Mouse (Mus musculus) neural tube, embryonic 11.5 days (tissue): ENCODE data around the gene Il17rb. TPM values are rescaled to one million over a fixed set of nuclear protein-coding genes. Genes with fewer than 3 reads are reported as not detected.

ENCODE experiments used
- ATAC-seq: fragments of 200-750 bp; cut with Nextera tagmentation; 2 replicates; pipeline ENCODE4 v1.8.0; 2017; ENCODE audit warnings: moderate number of reproducible peaks, mild to moderate bottlenecking, moderate TSS enrichment, moderate library complexity; ENCODE audit not compliant: insufficient read depth, low FRiP score, low TSS enrichment
- DNase-seq: peaks from one replicate; pipeline ENCODE4 v3.0.0-alpha.2; 2015; ENCODE audit warnings: low spot score
- H3K27ac ChIP-seq: fragments of 300-500 bp; sonication (generic); 2 replicates; pipeline ENCODE4 v1.5.1; 2014; ENCODE audit warnings: low read depth, mild to moderate bottlenecking, low read length
- H3K27me3 ChIP-seq: fragments of 300-500 bp; sonication (generic); 2 replicates; pipeline ENCODE4 v1.6.1; 2014; ENCODE audit warnings: mild to moderate bottlenecking, low read length, mixed read lengths; ENCODE audit not compliant: control insufficient read depth, insufficient read depth
- H3K36me3 ChIP-seq: fragments of 300-500 bp; sonication (generic); 2 replicates; pipeline ENCODE4 v1.6.1; 2014; ENCODE audit warnings: mild to moderate bottlenecking, low read length, moderate library complexity, mixed read lengths; ENCODE audit not compliant: control insufficient read depth, insufficient read depth
- H3K4me1 ChIP-seq: fragments of 300-500 bp; sonication (generic); 2 replicates; pipeline ENCODE4 v1.6.1; 2014; ENCODE audit warnings: low read length, mixed read lengths; ENCODE audit not compliant: control insufficient read depth, insufficient read depth
- H3K4me2 ChIP-seq: fragments of 300-500 bp; sonication (generic); 2 replicates; pipeline ENCODE4 v1.6.1; 2014; ENCODE audit warnings: low read depth, mild to moderate bottlenecking, moderate library complexity
- H3K4me3 ChIP-seq: fragments of 300-500 bp; sonication (generic); 2 replicates; pipeline ENCODE4 v1.5.1; 2014; ENCODE audit warnings: low read depth, low read length
- H3K9ac ChIP-seq: fragments of 300-500 bp; sonication (generic); 2 replicates; pipeline ENCODE4 v1.6.1; 2014; ENCODE audit warnings: mild to moderate bottlenecking, low read length
- H3K9me3 ChIP-seq: fragments of 300-500 bp; sonication (generic); 2 replicates; pipeline ENCODE4 v1.6.1; 2016; ENCODE audit warnings: low read length; ENCODE audit not compliant: control insufficient read depth
- WGBS: fragments of 180-500 bp; shearing (Covaris S2); extraction: QIAGEN DNeasy Blood & Tissue Kit; methylation state at CpG from one replicate; pipeline ENCODE4 v1.1.7; 2014; 5-methylcytosine and 5-hydroxymethylcytosine counted together
- polyA plus RNA-seq: library from polyadenylated mRNA; unstranded; fragments of >200 nt; fragmentation: Nextera tagmentation; extraction: Ambion mirVana; gene quantifications from 2 replicates; pipeline ENCODE4 v1.2.1, GENCODE M21; 2014

Il17rb gene
- polyA plus RNA-seq, 1 experiment from 2014 or later, result 0.85 TPM

- 89% methylated on average over 7 of the region's 7 CpGs for WGBS
- no peaks in the 10 kb centered on the region for H3K4me1 ChIP-seq
- no peaks in the 10 kb centered on the region for H3K9me3 ChIP-seq
- H3K9ac ChIP-seq, result no peak overlapping the region
- DNase-seq, result no peak
- no peak for ATAC-seq
- H3K27me3 ChIP-seq, result no peaks in the 10 kb centered on the region
- H3K27ac ChIP-seq, result no peak overlapping the region
- no peak overlapping the region for H3K4me3 ChIP-seq
- H3K36me3 ChIP-seq, result no peaks in the 10 kb centered on the region
- no peak overlapping the region for H3K4me2 ChIP-seq
Observed at GRCm38 (mm10) chr14:30043356-30043940, 34.8 kb upstream of the Il17rb start.

GRCm38 (mm10) chr14:30041836-30042235 is 33.1 kb upstream of the Il17rb start:
- H3K36me3 ChIP-seq, result no peaks in the 10 kb centered on the region
- H3K4me2 ChIP-seq, result no peak overlapping the region
- ATAC-seq, result no peak

GRCm38 (mm10) chr14:30039413-30039812 is 30.7 kb upstream of the Il17rb start:
- Histone ChIP-seq H3K4me2 (no peak overlapping the region), H3K4me1 (no peaks in the 10 kb centered on the region), H3K27me3 (no peaks in the 10 kb centered on the region), H3K27ac (no peak overlapping the region), H3K4me3 (no peak overlapping the region), H3K9me3 (no peaks in the 10 kb centered on the region), H3K9ac (no peak overlapping the region), H3K36me3 (no peaks in the 10 kb centered on the region)
- 88% methylated on average over 4 of the region's 4 CpGs for WGBS
- no peak for ATAC-seq
- no peak for DNase-seq

More at GRCm38 (mm10) chr14:30041836-30042235, 33.1 kb upstream of the Il17rb start:
- H3K4me1 ChIP-seq, result no peaks in the 10 kb centered on the region
- no peak overlapping the region for H3K27ac ChIP-seq
- no peaks in the 10 kb centered on the region for H3K9me3 ChIP-seq
- DNase-seq, result no peak
- no peak overlapping the region for H3K4me3 ChIP-seq
- no peaks in the 10 kb centered on the region for H3K27me3 ChIP-seq
- WGBS, result 84% methylated on average over 9 of the region's 9 CpGs
- H3K9ac ChIP-seq, result no peak overlapping the region

GRCm38 (mm10) chr14:30038431-30038830 is 29.7 kb upstream of the Il17rb start:
- H3K9ac ChIP-seq, result no peak overlapping the region
- WGBS, result 87% methylated on average over 18 of the region's 18 CpGs
- no peak overlapping the region for H3K27ac ChIP-seq
- ATAC-seq, result no peak
- H3K36me3 ChIP-seq, result no peaks in the 10 kb centered on the region
- H3K4me2 ChIP-seq, result no peak overlapping the region
- H3K27me3 ChIP-seq, result no peaks in the 10 kb centered on the region
- H3K4me3 ChIP-seq, result no peak overlapping the region
- no peaks in the 10 kb centered on the region for H3K9me3 ChIP-seq
- DNase-seq, result no peak
- no peaks in the 10 kb centered on the region for H3K4me1 ChIP-seq

GRCm38 (mm10) chr14:30033405-30033804 is 24.7 kb upstream of the Il17rb start:
- H3K9ac ChIP-seq, result no peak overlapping the region
- no peak overlapping the region for H3K27ac ChIP-seq
- no peaks in the 10 kb centered on the region for H3K27me3 ChIP-seq
- no peaks in the 10 kb centered on the region for H3K36me3 ChIP-seq
- H3K4me3 ChIP-seq, result no peak overlapping the region
- no peak for ATAC-seq
- WGBS, result 73% methylated on average over 8 of the region's 8 CpGs
- H3K4me1 ChIP-seq, result no peaks in the 10 kb centered on the region
- no peak overlapping the region for H3K4me2 ChIP-seq
- DNase-seq, result no peak
- H3K9me3 ChIP-seq, result no peaks in the 10 kb centered on the region

GRCm38 (mm10) chr14:30027378-30027777 is 18.7 kb upstream of the Il17rb start:
- no peak overlapping the region for H3K9ac ChIP-seq

GRCm38 (mm10) chr14:30024387-30024786 is 15.7 kb upstream of the Il17rb start:
- no peak for DNase-seq
- WGBS, result 83% methylated on average over 7 of the region's 7 CpGs
- no peaks in the 10 kb centered on the region for H3K27me3 ChIP-seq
- no peak overlapping the region for H3K27ac ChIP-seq
- H3K9ac ChIP-seq, result no peak overlapping the region
- H3K9me3 ChIP-seq, result no peaks in the 10 kb centered on the region
- H3K4me1 ChIP-seq, result no peaks in the 10 kb centered on the region
- H3K36me3 ChIP-seq, result no peaks in the 10 kb centered on the region
- H3K4me2 ChIP-seq, result no peak overlapping the region
- H3K4me3 ChIP-seq, result no peak overlapping the region
- no peak for ATAC-seq

More at GRCm38 (mm10) chr14:30027378-30027777, 18.7 kb upstream of the Il17rb start:
- Histone ChIP-seq H3K4me2 (no peak overlapping the region), H3K27ac (no peak overlapping the region), H3K4me3 (no peak overlapping the region), H3K36me3 (no peaks in the 10 kb centered on the region), H3K4me1 (no peaks in the 10 kb centered on the region), H3K9me3 (no peaks in the 10 kb centered on the region), H3K27me3 (no peaks in the 10 kb centered on the region)
- no peak for ATAC-seq
- 38% methylated on average over 2 of the region's 2 CpGs for WGBS
- DNase-seq, result no peak

- no peak for ATAC-seq
- 89% methylated on average over 6 of the region's 6 CpGs for WGBS
- no peak for DNase-seq
- H3K4me2 ChIP-seq, result no peak overlapping the region
- no peaks in the 10 kb centered on the region for H3K27me3 ChIP-seq
- no peaks in the 10 kb centered on the region for H3K36me3 ChIP-seq
- H3K9ac ChIP-seq, result no peak overlapping the region
- no peak overlapping the region for H3K27ac ChIP-seq
- H3K4me1 ChIP-seq, result no peaks in the 10 kb centered on the region
- no peak overlapping the region for H3K4me3 ChIP-seq
- H3K9me3 ChIP-seq, result no peaks in the 10 kb centered on the region
Observed at GRCm38 (mm10) chr14:30022471-30022870, 13.8 kb upstream of the Il17rb start.

- no peak overlapping the region for H3K27ac ChIP-seq
- H3K27me3 ChIP-seq, result no peaks in the 10 kb centered on the region
- H3K4me2 ChIP-seq, result no peak overlapping the region
- ATAC-seq, result no peak
- no peak for DNase-seq
- no peaks in the 10 kb centered on the region for H3K4me1 ChIP-seq
- no peaks in the 10 kb centered on the region for H3K36me3 ChIP-seq
- no peak overlapping the region for H3K9ac ChIP-seq
- no peak overlapping the region for H3K4me3 ChIP-seq
- no peaks in the 10 kb centered on the region for H3K9me3 ChIP-seq
- 49% methylated on average over 9 of the region's 9 CpGs for WGBS
Observed at GRCm38 (mm10) chr14:30019792-30020575, 11.3 kb upstream of the Il17rb start.
